Mouse (Mus musculus) hindbrain, embryonic 11.5 days (tissue): ENCODE data around the gene Ddx28. TPM values are rescaled to one million over a fixed set of nuclear protein-coding genes. Genes with fewer than 3 reads are reported as not detected.
A peak's percentile ranks its signal among the peaks of the same experiment; 100 is the strongest.
"Not testable (repeated sequence)": the region's sequence is repeated elsewhere in the genome, so short reads cannot be mapped to it uniquely, and the experiment has no call there.

ENCODE experiments used
- ATAC-seq: fragments of 200-750 bp; cut with Nextera tagmentation; 2 replicates; pipeline ENCODE4 v1.8.0; 2017; ENCODE audit warnings: mild to moderate bottlenecking, moderate TSS enrichment, moderate library complexity; ENCODE audit not compliant: low FRiP score
- DNase-seq: peaks from one replicate; pipeline ENCODE4 v3.0.0-alpha.2; 2015; ENCODE audit warnings: low spot score
- H3K27ac ChIP-seq: fragments of 300-500 bp; sonication (generic); 2 replicates; pipeline ENCODE4 v1.5.1; 2014; ENCODE audit warnings: mild to moderate bottlenecking, low read depth, low read length
- H3K27me3 ChIP-seq: fragments of 300-500 bp; sonication (generic); 2 replicates; pipeline ENCODE4 v1.6.1; 2014; ENCODE audit warnings: mild to moderate bottlenecking, low read length, moderate library complexity, mixed read lengths; ENCODE audit not compliant: control insufficient read depth, insufficient read depth
- H3K36me3 ChIP-seq: fragments of 300-500 bp; sonication (generic); 2 replicates; pipeline ENCODE4 v1.6.1; 2014; ENCODE audit warnings: mild to moderate bottlenecking, low read length, moderate library complexity, mixed read lengths; ENCODE audit not compliant: control insufficient read depth, insufficient read depth
- H3K4me1 ChIP-seq: fragments of 300-500 bp; sonication (generic); replicated peaks from 2 replicates; pipeline ENCODE4 v1.6.1; 2014; ENCODE audit warnings: low read length, mixed read lengths; ENCODE audit not compliant: control insufficient read depth, insufficient read depth
- H3K4me2 ChIP-seq: fragments of 300-500 bp; sonication (generic); replicated peaks from 2 replicates; pipeline ENCODE4 v1.6.1; 2014; ENCODE audit warnings: mild to moderate bottlenecking, low read depth, low read length
- H3K4me3 ChIP-seq: fragments of 300-500 bp; sonication (generic); 2 replicates; pipeline ENCODE4 v1.5.1; 2014; ENCODE audit warnings: low read depth, low read length
- H3K9ac ChIP-seq: fragments of 300-500 bp; sonication (generic); 2 replicates; pipeline ENCODE4 v1.6.1; 2014; ENCODE audit warnings: low read depth, low read length
- H3K9me3 ChIP-seq: fragments of 300-500 bp; sonication (generic); 2 replicates; pipeline ENCODE4 v1.6.1; 2016; ENCODE audit warnings: low read length; ENCODE audit not compliant: control insufficient read depth
- WGBS: fragments of 180-500 bp; shearing (Covaris S2); extraction: QIAGEN DNeasy Blood & Tissue Kit; methylation state at CpG from one replicate; pipeline ENCODE4 v1.1.7; 2014; 5-methylcytosine and 5-hydroxymethylcytosine counted together
- polyA plus RNA-seq: library from polyadenylated mRNA; unstranded; fragments of >200 nt; fragmentation: Nextera tagmentation; extraction: Ambion mirVana; gene quantifications from 2 replicates; pipeline ENCODE4 v1.2.1, GENCODE M21; 2014

Gene Ddx28
- polyA plus RNA-seq, 1 experiment from 2014 or later, result 21.3 TPM

DNA sequence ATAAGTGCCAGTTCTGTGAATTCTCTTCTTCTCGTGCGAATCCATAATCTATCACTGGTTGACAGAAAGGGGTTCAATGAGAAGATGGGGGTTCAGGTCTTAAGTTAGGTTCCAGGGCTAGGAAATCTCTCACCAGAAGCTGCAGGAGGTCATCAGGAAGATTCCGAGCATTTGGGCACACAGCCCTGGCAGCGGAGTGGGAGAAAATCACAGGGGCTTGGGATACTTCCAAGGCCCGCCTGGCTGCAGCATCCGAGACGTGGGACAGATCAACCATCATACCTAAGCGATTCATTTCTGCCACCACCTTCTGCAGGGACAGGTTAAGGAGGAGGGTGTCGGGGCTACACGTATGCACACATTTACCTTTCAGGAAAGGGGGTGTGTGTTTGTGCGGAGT lies 23.1 kb downstream of the Ddx28 start:
- H3K4me1 ChIP-seq, result no peaks in the 10 kb centered on the region
- no peak overlapping the region for H3K4me3 ChIP-seq
- ATAC-seq (no peak), DNase-seq (no peak)
- H3K27ac ChIP-seq, result no peak overlapping the region
- no peaks in the 10 kb centered on the region for H3K27me3 ChIP-seq
- H3K9me3 ChIP-seq, result no peaks in the 10 kb centered on the region
- no peak overlapping the region for H3K9ac ChIP-seq
- no peak overlapping the region for H3K4me2 ChIP-seq
- WGBS, result 84% methylated on average over 11 of the region's 11 CpGs
- no peaks in the 10 kb centered on the region for H3K36me3 ChIP-seq

- H3K4me3 ChIP-seq, H3K4me1 ChIP-seq, H3K9me3 ChIP-seq, ATAC-seq, H3K9ac ChIP-seq, DNase-seq, H3K4me2 ChIP-seq, H3K36me3 ChIP-seq, H3K27me3 ChIP-seq, H3K27ac ChIP-seq: not testable (repeated sequence)
- WGBS, result 83% methylated on average over 11 of the region's 11 CpGs
Observed at GRCm38 (mm10) chr8:105983406-105983805, 28.3 kb downstream of the Ddx28 start.

- no peak overlapping the region for H3K4me3 ChIP-seq
- no peak overlapping the region for H3K4me2 ChIP-seq
- no peak overlapping the region for H3K27ac ChIP-seq
- H3K27me3 ChIP-seq, result no peaks in the 10 kb centered on the region
- no peaks in the 10 kb centered on the region for H3K4me1 ChIP-seq
- H3K9me3 ChIP-seq, result no peaks in the 10 kb centered on the region
- 94% methylated on average over 1 of the region's 1 CpGs for WGBS
- no peak for DNase-seq
- ATAC-seq, result no peak
- no peaks in the 10 kb centered on the region for H3K36me3 ChIP-seq
- no peak overlapping the region for H3K9ac ChIP-seq
Observed at GRCm38 (mm10) chr8:105981146-105981545, 30.5 kb downstream of the Ddx28 start.

DNA sequence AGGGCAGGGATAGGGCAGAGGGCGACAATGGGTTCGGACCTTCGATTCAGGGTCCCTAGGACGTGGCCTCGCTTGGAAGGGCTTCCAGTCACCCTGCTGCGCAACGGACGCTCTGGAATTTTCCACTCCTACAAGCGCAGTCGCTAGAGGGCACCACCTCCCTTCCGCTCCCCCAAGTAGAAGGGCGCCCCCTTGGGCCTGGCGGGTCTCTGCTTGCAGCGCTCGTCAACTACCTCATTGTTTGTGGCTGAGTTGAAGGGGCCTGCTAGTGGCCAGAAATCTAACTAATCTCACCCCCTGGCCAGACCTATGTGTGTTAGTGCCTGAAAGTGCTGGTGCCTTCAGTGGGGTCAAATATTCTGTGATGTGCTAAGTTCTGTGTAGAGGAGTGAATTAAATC lies 32.4 kb downstream of the Ddx28 start, which contains the start of gene Dpep3:
Dpep3 (minus strand) TSS at position 105 of the 400 bp plus-strand sequence.
- 92% methylated on average over 15 of the region's 15 CpGs for WGBS
- DNase-seq, result no peak
- no peak within 1 kb of the TSS for H3K4me3 ChIP-seq
- no peak within 1 kb of the TSS for H3K27ac ChIP-seq
- no peak within 1 kb of the TSS for H3K9ac ChIP-seq
- no peak for ATAC-seq
- H3K27me3 ChIP-seq, result no peaks in the 10 kb centered on the region
- no peak within 1 kb of the TSS for H3K4me2 ChIP-seq
- no peaks in the 10 kb centered on the region for H3K4me1 ChIP-seq
- H3K9me3 ChIP-seq, result no peaks in the 10 kb centered on the region
- H3K36me3 ChIP-seq, result no peaks in the 10 kb centered on the region

DNA sequence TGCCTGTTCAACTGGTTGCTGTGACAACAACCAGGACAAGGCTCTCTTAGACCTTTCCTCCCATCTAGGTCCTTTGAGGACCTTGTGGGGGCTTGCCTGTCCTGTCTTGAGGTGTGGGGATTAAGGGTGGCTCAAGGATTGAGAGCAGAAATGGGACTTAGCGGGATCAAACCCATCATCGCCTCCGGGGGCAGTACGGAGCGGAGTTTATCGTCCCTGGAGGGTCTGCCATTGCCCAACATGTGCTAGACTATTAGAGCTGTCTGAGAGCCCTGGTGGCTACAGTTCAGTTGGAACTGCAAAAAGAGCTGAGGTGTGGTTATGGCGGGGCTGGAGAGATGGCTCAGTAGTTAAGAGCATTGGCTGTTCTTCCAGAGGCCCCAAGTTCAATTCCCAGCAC lies 36.3 kb downstream of the Ddx28 start:
- 63% methylated on average over 7 of the region's 7 CpGs for WGBS
- no peak overlapping the region for H3K4me2 ChIP-seq
- no peaks in the 10 kb centered on the region for H3K27me3 ChIP-seq
- H3K9me3 ChIP-seq, result no peaks in the 10 kb centered on the region
- no peaks in the 10 kb centered on the region for H3K36me3 ChIP-seq
- no peak overlapping the region for H3K9ac ChIP-seq
- H3K27ac ChIP-seq, result no peak overlapping the region
- no peaks in the 10 kb centered on the region for H3K4me1 ChIP-seq
- DNase-seq, result no peak
- no peak for ATAC-seq
- no peak overlapping the region for H3K4me3 ChIP-seq

- ATAC-seq (no peak), DNase-seq (no peak)
- Histone ChIP-seq H3K36me3 (no peaks in the 10 kb centered on the region), H3K27me3 (peaks cover 7% of the 10 kb centered on the region), H3K27ac (no peak overlapping the region), H3K9ac (no peak overlapping the region), H3K9me3 (no peaks in the 10 kb centered on the region), H3K4me1 (no peaks in the 10 kb centered on the region), H3K4me3 (no peak overlapping the region), H3K4me2 (no peak overlapping the region)
- WGBS, result 77% methylated on average over 8 of the region's 8 CpGs
Observed at GRCm38 (mm10) chr8:105971019-105971720, 40.5 kb downstream of the Ddx28 start.

DNA sequence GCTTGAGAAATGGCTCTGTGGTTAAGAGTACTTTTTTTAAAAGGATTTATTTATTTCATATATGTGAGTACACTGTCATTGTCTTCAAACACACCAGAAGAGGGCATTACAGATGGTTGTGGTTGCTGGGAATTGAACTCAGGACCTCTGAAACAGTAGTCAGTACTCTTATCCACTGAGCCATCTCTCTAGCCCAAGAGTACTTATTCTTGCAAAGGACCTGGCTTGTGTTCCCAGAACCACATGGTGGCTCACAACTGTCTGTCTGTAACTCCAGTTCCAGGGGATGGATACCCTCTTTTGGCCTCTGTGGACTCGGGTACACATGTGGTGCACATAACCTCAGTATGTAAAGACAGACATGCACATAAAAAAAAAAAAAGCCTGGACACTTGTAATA lies 42.3 kb downstream of the Ddx28 start:
- no peak overlapping the region for H3K9ac ChIP-seq
- H3K27me3 ChIP-seq, result peaks cover 22% of the 10 kb centered on the region
- H3K4me2 ChIP-seq, result no peak overlapping the region
- 0 out of 2 replicates have a peak, but pooled peaks cover 2% of the 10 kb centered on the region for H3K4me1 ChIP-seq
- ATAC-seq (no peak), DNase-seq (no peak)
- 77% methylated on average over 1 of the region's 1 CpGs for WGBS
- no peak overlapping the region for H3K4me3 ChIP-seq
- H3K9me3 ChIP-seq, result no peaks in the 10 kb centered on the region
- no peaks in the 10 kb centered on the region for H3K36me3 ChIP-seq
- H3K27ac ChIP-seq, result no peak overlapping the region

GRCm38 (mm10) chr8:105966692-105967311 lies 44.9 kb downstream of the Ddx28 start:
- Histone ChIP-seq H3K4me2 (no peak overlapping the region), H3K4me1 (0 out of 2 replicates have a peak, but pooled peaks cover 2% of the 10 kb centered on the region), H3K27me3 (peaks cover 22% of the 10 kb centered on the region), H3K9me3 (no peaks in the 10 kb centered on the region), H3K36me3 (no peaks in the 10 kb centered on the region), H3K27ac (no peak overlapping the region), H3K4me3 (no peak overlapping the region), H3K9ac (no peak overlapping the region)
- WGBS, result 7% methylated on average over 19 of the region's 19 CpGs
- DNase-seq (peak; percentile 51), ATAC-seq (no peak)

DNA sequence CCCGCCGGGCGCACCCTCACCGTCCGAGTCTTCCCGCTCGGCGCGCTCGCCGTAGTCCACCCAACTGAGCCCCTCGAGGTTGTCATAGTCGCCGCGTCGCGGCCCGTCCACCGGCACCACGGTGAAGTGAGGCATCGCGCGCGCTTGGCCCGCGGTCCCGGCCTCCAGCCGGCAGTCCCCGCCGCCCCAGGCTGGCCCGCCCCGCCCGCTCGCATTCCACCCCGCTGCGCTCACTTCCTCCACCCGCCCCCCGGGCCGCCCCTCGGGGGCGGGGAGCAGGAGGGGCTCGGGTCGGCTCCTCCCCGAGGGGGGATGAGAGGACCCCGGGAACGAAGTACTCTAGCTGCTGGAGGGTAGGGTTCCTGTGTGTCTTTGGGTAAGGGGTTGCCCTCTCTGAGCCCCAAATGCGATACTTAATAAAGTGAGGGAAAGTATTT lies 45.8 kb downstream of the Ddx28 start, which contains the start of gene Slc12a4:
Slc12a4 (minus strand) TSS at position 193 of the 437 bp plus-strand sequence.
- Histone ChIP-seq H3K27ac (no peak within 1 kb of the TSS), H3K9me3 (no peaks in the 10 kb centered on the region), H3K27me3 (peaks cover 22% of the 10 kb centered on the region), H3K4me1 (0 out of 2 replicates have a peak, but pooled peaks cover 2% of the 10 kb centered on the region), H3K4me2 (peak within 1 kb of the TSS; percentile 75), H3K9ac (peak within 1 kb of the TSS; percentile 62), H3K36me3 (no peaks in the 10 kb centered on the region), H3K4me3 (peak within 1 kb of the TSS; percentile 56)
- peak; percentile 71 for ATAC-seq
- 1% methylated on average over 34 of the region's 47 CpGs for WGBS
- peak; percentile 80 for DNase-seq
